Mouse (Mus musculus): ENCODE measurements around the gene Atad3a.

Atad3a gene

GRCm38 (mm10) chr4:155739152-155739551 lies 21.7 kb downstream of the Atad3a start:
- DNase-seq (ENCODE audit: low spot score): no peak

DNA sequence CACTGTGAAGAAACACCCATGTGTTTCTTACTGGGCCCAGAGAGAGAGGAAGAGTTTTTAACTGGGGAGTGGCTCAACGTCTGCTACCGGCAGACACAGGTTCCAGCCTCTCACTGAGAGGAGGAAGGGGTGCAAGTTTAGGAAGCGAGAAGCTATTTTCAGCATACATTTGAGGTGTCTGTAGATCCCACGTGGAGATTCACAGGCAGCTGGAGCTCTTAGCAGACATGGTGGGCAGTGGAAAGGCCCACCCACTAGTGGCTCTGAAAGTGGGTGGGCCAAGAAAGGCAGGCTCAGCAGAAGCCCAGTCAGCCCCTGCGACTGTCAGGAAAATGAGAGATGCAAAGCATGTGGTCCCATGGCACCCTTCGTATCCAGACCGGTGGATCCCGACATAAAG lies 22.6 kb downstream of the Atad3a start:
- no peak for DNase-seq (ENCODE audit: low spot score)

DNA sequence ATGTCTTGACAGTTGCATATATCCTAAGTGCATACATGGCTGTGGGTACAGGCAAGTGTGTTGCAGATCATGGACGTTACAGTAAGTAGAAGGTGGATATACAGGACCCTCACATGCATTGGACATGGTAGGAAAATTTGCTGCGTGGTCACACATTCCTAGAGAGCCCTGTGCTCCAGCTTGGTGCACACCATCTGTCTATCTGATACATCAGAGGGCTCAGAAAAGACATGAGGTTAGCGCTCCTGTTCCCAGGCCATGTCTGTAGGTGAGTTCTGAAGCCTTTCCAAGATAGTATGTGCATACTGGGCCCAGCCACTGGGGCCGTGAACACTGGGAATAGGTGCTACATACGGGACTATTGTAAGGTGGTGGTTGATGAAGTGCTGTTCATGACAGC lies 24.5 kb downstream of the Atad3a start:
- no peak for DNase-seq (ENCODE audit: low spot score)

- no peak for DNase-seq (ENCODE audit: low spot score)
Measured at GRCm38 (mm10) chr4:155735788-155736187, 25.1 kb downstream of the Atad3a start.

DNA sequence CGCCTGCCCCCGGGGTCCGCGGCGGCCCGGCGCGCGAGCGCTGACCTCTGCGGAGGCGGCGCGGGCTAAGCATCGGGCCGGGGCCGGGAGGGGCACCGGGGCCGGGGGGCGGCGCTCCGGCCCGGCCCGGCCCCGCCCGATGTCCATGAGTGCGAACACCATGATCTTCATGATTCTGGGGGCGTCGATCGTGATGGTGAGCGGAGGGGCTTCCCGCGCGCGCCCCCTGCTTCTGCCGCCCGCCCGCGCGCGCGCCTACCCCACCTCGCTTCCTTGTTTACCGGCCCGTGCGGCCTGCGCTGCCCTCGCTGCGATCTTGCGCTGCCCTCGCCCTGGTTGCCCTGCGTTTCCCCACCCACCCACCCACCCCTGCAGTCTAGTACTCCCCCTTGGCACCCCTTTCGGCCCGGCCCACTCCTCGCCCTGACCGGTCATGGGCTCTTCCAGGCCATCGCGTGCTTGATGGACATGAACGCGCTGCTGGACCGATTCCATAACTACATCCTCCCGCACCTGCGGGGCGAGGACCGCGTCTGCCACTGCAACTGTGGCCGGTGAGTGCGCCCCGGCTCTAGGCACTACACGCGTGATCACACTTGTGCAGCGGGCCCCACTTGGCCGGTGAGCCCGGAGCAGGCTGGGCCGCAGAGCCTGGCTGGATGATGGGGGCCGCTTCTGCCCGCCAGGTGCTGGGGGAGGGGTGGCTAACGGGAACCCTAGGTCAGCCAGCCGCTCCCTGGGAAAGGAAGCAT lies 25.8 kb downstream of the Atad3a start:
- no peak for DNase-seq (ENCODE audit: low spot score)

DNA sequence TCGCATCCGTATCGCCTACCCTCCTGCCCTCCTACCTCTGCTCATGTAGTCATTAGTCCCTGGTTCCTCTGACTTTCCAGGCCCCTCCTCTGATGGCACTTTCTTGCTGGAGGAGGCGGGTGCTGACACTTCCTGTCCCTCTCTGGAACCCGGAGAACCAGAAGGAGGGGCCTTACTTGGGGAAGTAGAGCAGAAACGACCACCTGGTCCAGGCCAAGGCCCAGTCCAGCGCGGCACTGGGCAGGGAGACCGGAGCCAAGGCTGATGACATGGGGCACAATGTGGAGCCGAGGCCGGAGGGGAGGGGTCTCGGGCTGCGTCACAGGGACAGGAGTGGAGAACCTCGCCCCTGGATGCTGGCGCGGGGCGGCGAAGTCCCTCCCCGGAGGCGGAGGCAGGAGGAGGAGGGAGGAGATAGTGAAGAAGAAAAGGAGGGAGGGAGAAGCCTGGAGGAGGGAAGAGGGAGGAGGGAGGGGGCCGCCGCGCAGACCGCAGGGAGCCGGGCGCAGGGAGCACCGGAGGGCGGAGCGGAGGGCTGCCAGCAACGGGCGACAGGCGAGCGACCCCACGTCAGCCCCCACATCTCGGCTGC lies 26.4 kb downstream of the Atad3a start, which contains the start of gene Tmem240:
TSS of gene Tmem240 (plus strand) at position 451 of the 592 bp plus-strand sequence.
- peak; percentile 94 for DNase-seq (ENCODE audit: low spot score)

GRCm38 (mm10) chr4:155733267-155733666 lies 27.6 kb downstream of the Atad3a start:
- no peak for DNase-seq (ENCODE audit: low spot score)

- DNase-seq (ENCODE audit: low spot score): no peak
Measured at GRCm38 (mm10) chr4:155727993-155728392, 32.9 kb downstream of the Atad3a start.

DNA sequence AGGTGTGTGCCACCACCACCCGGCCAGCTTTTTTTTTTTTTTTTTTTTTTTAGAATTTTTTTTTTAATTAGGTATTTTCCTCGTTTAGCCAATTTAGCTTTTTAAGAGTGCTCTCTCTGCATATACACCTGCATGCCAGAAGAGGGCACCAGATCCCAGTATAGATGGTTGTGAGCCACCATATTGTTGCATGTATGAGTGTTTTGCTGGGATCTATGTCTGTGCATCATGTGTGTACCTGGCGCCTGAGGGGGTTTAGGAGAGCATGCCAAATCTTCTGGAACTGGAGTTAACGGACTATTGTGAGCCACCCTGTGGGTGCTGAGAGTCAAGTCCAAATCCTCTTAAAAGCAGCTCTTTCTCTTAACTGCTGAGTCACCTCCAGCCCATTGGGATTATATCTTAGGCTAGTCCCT lies 39.2 kb downstream of the Atad3a start:
- no peak for DNase-seq (ENCODE audit: low spot score)

GRCm38 (mm10) chr4:155710521-155711252 lies 50.2 kb downstream of the Atad3a start:
- DNase-seq (ENCODE audit: low spot score): no peak

- no peak for DNase-seq (ENCODE audit: low spot score)
Measured at GRCm38 (mm10) chr4:155708988-155709387, 51.9 kb downstream of the Atad3a start.

- no peak for DNase-seq (ENCODE audit: low spot score)
Measured at GRCm38 (mm10) chr4:155708582-155708981, 52.3 kb downstream of the Atad3a start.

DNA sequence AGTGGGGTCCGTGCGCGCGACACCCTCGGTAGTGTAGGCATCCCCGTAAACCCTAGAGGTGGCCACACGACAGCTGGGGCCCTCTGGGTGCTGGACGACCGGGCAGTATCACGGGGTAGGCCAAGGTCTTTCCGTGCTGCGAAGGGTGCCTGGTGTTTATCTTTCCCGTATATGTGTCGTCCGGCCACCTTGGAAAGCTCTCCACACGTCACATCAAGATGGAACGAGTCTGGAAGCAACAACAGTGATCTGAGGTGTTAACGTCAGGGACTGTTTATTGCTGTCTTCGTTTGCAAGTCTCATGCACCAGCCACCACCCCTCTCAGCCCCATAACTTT lies 55.3 kb downstream of the Atad3a start:
- no peak for DNase-seq (ENCODE audit: low spot score)

DNA sequence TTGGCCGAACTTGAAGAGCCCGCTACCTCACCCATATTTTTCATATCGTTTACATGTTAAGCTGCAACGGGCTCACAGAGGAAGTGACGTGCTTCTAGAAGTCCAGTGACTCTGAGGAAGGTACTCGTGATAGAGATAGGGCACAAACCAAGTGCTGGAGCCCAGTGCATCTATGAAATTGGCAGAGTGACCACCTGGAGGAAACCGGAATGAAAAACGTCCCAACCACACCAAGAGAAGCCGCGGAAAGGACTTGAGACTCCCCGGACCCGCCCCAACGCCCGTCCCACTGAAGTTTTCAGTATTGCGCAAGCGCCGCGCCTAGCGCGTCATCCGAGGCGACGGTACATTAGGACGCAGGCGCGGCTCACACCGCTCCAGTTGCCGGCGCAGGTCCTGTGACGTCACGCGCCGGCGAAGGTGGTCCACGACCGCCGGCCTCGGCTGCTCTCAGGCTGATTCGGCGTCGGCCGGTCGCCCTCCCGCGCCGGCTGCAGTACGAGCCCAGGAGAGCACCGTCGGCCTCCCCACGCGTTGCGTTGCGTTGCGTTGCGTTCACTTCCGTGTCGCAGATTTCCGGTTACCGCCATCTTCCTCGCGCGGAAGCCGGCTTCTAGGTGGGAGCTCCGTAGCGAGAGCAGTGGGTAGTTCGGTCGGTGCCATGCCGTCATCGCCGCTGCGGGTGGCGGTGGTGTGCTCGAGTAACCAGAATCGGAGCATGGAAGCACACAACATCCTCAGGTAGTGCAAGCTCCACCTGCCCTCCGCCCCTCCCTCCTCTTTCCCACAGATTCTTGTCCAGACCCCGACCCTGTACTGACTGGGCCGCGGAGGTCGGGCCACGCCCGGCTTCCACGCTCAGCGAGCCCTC lies 55.9 kb downstream of the Atad3a start, which contains the start of gene Ssu72:
TSS of gene Ssu72 (plus strand) at position 80 of the 871 bp plus-strand sequence.
- peak; percentile 96 for DNase-seq (ENCODE audit: low spot score)

- DNase-seq (ENCODE audit: low spot score): no peak
Measured at GRCm38 (mm10) chr4:155703425-155703929, 57.4 kb downstream of the Atad3a start.

GRCm38 (mm10) chr4:155700425-155700824 lies 60.5 kb downstream of the Atad3a start:
- DNase-seq (ENCODE audit: low spot score): no peak

DNA sequence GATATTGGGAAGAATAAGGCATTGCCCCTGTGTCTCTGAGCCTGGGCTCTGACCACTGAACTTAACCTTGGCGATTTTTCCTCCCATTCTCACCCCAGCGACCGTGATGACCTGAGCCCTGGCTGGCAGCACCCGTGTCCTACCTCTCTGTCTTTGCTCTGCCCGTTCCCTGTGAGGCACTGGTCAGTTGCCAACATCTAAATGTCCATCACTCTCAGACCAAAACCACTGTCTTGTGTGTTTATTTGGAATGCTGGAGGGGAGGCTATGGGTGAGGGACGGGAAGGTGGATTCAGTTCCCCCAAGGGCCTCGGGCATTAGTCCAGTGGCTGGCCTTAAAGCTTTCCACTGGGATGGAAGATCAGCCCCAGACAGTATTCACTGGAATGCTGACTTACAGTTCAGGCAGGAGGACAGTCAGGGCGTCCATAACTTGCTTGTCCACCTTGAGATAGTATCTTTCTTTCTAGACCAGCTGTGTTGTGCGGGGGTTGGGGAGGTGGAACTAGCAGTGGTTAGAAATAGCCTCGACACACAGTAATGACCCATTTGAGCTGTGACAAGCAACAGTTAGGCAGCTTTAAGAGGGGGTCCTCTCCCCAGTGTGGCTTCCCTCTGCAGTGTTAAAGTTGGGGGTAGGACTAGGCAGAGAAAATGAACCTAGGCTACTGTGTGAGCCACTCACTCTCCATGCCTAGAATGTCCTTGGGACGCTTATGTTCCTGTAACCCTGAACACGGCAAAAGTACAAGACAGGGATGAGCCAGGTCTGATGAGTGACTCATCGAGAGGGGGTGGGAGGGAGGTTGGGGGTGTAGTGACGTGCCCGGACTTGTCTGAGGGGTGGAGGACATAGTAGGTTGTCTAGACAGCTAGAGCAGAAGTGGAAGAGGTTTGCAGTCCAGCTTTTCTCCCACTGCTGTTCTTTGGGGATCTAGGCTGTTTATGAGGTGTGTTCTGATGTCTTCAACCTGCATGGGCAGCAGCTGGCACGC lies 64.3 kb downstream of the Atad3a start:
- DNase-seq (ENCODE audit: low spot score): no peak

GRCm38 (mm10) chr4:155695531-155696062 lies 65.3 kb downstream of the Atad3a start:
- DNase-seq (ENCODE audit: low spot score): no peak

DNA sequence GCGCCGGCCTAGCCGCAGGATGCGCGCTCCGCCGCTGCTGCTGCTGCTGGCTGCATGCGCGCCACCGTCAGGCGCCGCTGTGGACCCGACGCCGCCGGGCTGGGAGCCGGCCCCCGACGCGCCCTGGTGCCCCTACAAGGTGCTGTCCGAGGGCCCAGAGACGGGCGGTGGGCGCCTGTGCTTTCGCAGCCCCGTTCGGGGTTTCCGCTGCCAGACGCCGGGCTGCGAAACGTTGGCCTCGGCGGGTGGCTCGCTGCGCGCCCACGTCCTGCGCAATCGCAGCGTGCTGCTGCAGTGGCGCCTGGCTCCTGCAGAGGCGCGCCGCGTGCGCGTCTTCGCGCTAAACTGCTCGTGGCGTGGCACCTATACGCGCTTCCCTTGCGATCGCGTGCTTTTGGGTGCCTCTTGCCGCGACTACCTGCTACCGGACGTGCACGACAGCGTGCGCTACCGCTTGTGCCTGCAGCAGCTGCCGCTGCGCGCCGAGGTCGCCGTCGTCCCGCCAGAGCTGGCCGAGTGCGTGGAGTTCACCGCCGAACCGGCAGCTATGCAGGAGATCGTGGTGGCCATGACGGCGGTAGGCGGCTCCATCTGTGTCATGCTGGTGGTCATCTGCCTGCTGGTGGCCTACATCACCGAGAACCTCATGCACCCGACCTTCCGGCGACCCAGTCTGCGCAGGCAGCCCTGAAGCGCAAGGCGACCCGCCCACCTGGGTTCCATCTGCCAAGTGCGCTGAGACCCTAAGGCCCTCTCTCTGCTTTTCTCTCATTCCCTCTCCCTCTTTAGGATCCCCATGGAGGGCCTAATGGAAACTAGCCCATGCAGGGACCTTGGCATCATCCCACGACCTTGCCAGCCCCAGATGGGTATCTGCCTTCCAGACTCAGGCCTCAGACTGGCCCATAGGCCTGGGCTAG lies 66.2 kb downstream of the Atad3a start:
- peak; percentile 39 for DNase-seq (ENCODE audit: low spot score)
